Mouse (Mus musculus) lung, postnatal 0 days (tissue): Measurements from ENCODE around the gene Pank1.

Experiments
- CTCF ChIP-seq: IDR thresholded peaks from 2 replicates; pipeline ENCODE4 v1.5.1; 2016; ENCODE audit warnings: antibody characterized with exemption, mild to moderate bottlenecking
- EP300 ChIP-seq: IDR thresholded peaks from 2 replicates; pipeline ENCODE4 v1.6.1; 2016; ENCODE audit warnings: antibody characterized with exemption, mild to moderate bottlenecking, control low read depth

GRCm38 (mm10) chr19:34876676-34877075 is 2.6 kb downstream of the Pank1 start:
- TF ChIP-seq CTCF, result no peak
- TF ChIP-seq EP300, result no peak
